Mouse (Mus musculus): Measurements from ENCODE around the gene Olfr638.
"Not testable (repeated sequence)": the region's sequence is repeated elsewhere in the genome, so short reads cannot be mapped to it uniquely, and the experiment has no call there.

Gene Olfr638

GRCm38 (mm10) chr7:103998446-103998845, at the start of gene Olfr638:
Gene Olfr638, plus strand, starts transcription at chr7:103998746.
- DNase-seq (ENCODE audit: low spot score): no peak

- DNase-seq (ENCODE audit: low spot score): not testable (repeated sequence)
These were observed 31.7 kb upstream of the Olfr638 start for GRCm38 (mm10) chr7:103966873-103967272.

- no peak for DNase-seq (ENCODE audit: low spot score)
These were observed 27.7 kb upstream of the Olfr638 start, which contains the start of gene Olfr635 for GRCm38 (mm10) chr7:103970852-103971251. Gene Olfr635, plus strand, starts transcription at chr7:103971152.

GRCm38 (mm10) chr7:103971782-103972181, 26.8 kb upstream of the Olfr638 start:
- DNase-seq (ENCODE audit: low spot score): no peak

- DNase-seq (ENCODE audit: low spot score): no peak
These were observed 578 bp downstream of the Olfr638 start for GRCm38 (mm10) chr7:103999124-103999523.

- DNase-seq (ENCODE audit: low spot score): no peak
These were observed 18.7 kb downstream of the Olfr638 start, which contains the start of gene Olfr639 for GRCm38 (mm10) chr7:104017203-104017602. Gene Olfr639, minus strand, starts transcription at chr7:104017303.

- DNase-seq (ENCODE audit: low spot score): no peak
These were observed 20.4 kb downstream of the Olfr638 start for GRCm38 (mm10) chr7:104018953-104019352.

GRCm38 (mm10) chr7:104021651-104022050, 23.1 kb downstream of the Olfr638 start:
- DNase-seq (ENCODE audit: low spot score): no peak

- no peak for DNase-seq (ENCODE audit: low spot score)
These were observed 26.9 kb downstream of the Olfr638 start, which contains the start of gene Olfr640 for GRCm38 (mm10) chr7:104025473-104025872. Gene Olfr640, minus strand, starts transcription at chr7:104025573.

GRCm38 (mm10) chr7:104026978-104027377, 28.4 kb downstream of the Olfr638 start:
- no peak for DNase-seq (ENCODE audit: low spot score)

- DNase-seq (ENCODE audit: low spot score): no peak
These were observed 36.6 kb downstream of the Olfr638 start, which contains the start of gene Olfr641 for GRCm38 (mm10) chr7:104035145-104035544. Gene Olfr641, plus strand, starts transcription at chr7:104035445.

GRCm38 (mm10) chr7:104050745-104051144, 52.2 kb downstream of the Olfr638 start:
- no peak for DNase-seq (ENCODE audit: low spot score)

GRCm38 (mm10) chr7:104052566-104052965, 54.0 kb downstream of the Olfr638 start, which contains the start of gene Olfr642:
Gene Olfr642, minus strand, starts transcription at chr7:104052666.
- no peak for DNase-seq (ENCODE audit: low spot score)

All from testis, postnatal 14 days (tissue).